Mouse (Mus musculus) forebrain, embryonic 11.5 days (tissue): Measurements from ENCODE around the gene Slc2a4. TPM values are rescaled to one million over a fixed set of nuclear protein-coding genes. Genes with fewer than 3 reads are reported as not detected.

Experiments
- ATAC-seq: fragments of 200-750 bp; cut with Nextera tagmentation; replicated peaks from 2 replicates; pipeline ENCODE4 v1.8.0; 2017; ENCODE audit warnings: moderate TSS enrichment; ENCODE audit not compliant: low FRiP score
- DNase-seq: peaks from one replicate; pipeline ENCODE4 v3.0.0-alpha.2; 2017; ENCODE audit warnings: low spot score
- H3K27ac ChIP-seq: fragments of 300-500 bp; sonication (generic); 2 replicates; pipeline ENCODE4 v1.5.1; 2014; ENCODE audit warnings: low read depth, low read length
- H3K27me3 ChIP-seq: fragments of 300-500 bp; sonication (generic); 2 replicates; pipeline ENCODE4 v1.6.1; 2014; ENCODE audit warnings: mild to moderate bottlenecking, low read length, mixed read lengths; ENCODE audit not compliant: control insufficient read depth, insufficient read depth
- H3K36me3 ChIP-seq: fragments of 300-500 bp; sonication (generic); 2 replicates; pipeline ENCODE4 v1.6.1; 2014; ENCODE audit warnings: mild to moderate bottlenecking, low read length, moderate library complexity, mixed read lengths; ENCODE audit not compliant: control insufficient read depth, insufficient read depth
- H3K4me1 ChIP-seq: fragments of 300-500 bp; sonication (generic); replicated peaks from 2 replicates; pipeline ENCODE4 v1.6.1; 2014; ENCODE audit warnings: low read length, mixed read lengths; ENCODE audit not compliant: control insufficient read depth, insufficient read depth
- H3K4me2 ChIP-seq: fragments of 300-500 bp; sonication (generic); 2 replicates; pipeline ENCODE4 v1.6.1; 2014; ENCODE audit warnings: low read depth, mild to moderate bottlenecking, low read length, moderate library complexity, mixed read lengths; ENCODE audit not compliant: severe bottlenecking
- H3K4me3 ChIP-seq: fragments of 300-500 bp; sonication (generic); 2 replicates; pipeline ENCODE4 v1.5.1; 2014; ENCODE audit warnings: low read depth, low read length
- H3K9ac ChIP-seq: fragments of 300-500 bp; sonication (generic); 2 replicates; pipeline ENCODE4 v1.6.1; 2014; ENCODE audit warnings: low read length
- H3K9me3 ChIP-seq: fragments of 300-500 bp; sonication (generic); 2 replicates; pipeline ENCODE4 v1.6.1; 2016; ENCODE audit warnings: low read length, mixed read lengths; ENCODE audit not compliant: control insufficient read depth
- WGBS: fragments of 180-500 bp; shearing (Covaris S2); extraction: QIAGEN DNeasy Blood & Tissue Kit; methylation state at CpG from one replicate; pipeline ENCODE4 v1.1.7; 2014; 5-methylcytosine and 5-hydroxymethylcytosine counted together
- microRNA-seq: library from miRNA; unstranded; fragments of <30 nt; microRNA quantifications from one replicate; pipeline ENCODE4, GENCODE M21; 2016; ENCODE audit not compliant: insufficient number of aligned reads
- polyA plus RNA-seq: library from polyadenylated mRNA; unstranded; fragments of >200 nt; fragmentation: Nextera tagmentation; extraction: Ambion mirVana; gene quantifications from 2 replicates; pipeline ENCODE4 v1.2.1, GENCODE M21; 2014

The Slc2a4 gene
- polyA plus RNA-seq, 1 experiment from 2014 or later, result 14.8 TPM

DNA sequence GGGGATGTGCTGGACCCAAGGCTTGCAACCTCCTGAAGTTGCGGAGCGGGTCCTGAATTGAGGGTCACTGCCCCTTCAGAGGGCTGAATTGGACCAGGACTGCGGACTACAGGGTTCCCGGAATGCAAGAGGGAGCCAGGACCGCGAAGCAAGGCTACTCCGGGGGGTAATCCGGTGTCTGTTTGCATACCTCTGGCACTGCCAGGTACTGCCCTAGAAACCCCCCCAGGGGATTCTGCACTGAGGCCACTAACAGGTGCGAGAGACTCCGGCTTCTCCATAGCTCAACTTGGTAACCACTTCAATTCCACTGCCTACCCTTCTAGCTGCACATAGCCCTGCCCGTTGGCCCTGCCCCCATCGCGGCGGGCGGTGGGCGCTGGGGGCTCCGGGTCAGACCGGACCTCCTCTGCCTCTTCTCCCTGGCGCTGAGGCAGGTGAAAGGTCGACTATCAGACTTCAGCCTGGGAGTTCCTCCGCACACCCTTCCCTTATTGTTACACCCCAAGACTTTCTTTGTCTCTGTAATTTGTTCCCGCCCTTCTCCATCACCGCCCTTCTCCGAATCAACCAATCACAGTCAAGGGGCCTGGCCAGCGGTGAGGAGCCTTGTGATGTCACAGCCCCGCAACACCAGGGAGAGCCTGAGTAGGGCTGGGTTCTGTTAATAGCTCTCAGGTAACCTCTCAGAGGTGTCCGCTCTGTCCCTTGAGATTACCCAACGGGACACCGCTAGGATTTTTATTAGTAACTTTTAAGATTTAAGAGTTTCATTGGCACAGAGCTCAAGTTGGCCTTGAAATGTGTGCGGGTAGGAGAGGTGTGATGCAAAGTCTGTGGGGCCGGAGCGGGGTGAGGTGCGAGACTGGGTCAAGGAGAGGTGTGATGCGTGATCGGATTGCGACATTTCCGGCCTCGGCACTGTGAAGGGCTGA, 47.2 kb downstream of the Slc2a4 start, which contains the start of the genes 2810408A11Rik and Neurl4:
TSS of gene 2810408A11Rik (minus strand) at position 517 of the 935 bp plus-strand sequence.
TSS of gene Neurl4 (plus strand) at position 602 of the 935 bp plus-strand sequence.
- Histone ChIP-seq H3K4me3 (peak within 1 kb of the TSS; percentile 96), H3K4me2 (peak within 1 kb of the TSS; percentile 93), H3K27ac (peak within 1 kb of the TSS; percentile 96), H3K36me3 (peaks cover 3% of the 10 kb centered on the region; the same call in 1 of the 2 replicates), H3K9ac (peak within 1 kb of the TSS; percentile 99), H3K27me3 (no peaks in the 10 kb centered on the region), H3K9me3 (no peaks in the 10 kb centered on the region), H3K4me1 (peaks cover 3% of the 10 kb centered on the region; the same call in 1 of the 2 replicates)
- under 1% methylated on average over 38 of the region's 38 CpGs for WGBS
- DNase-seq (peak; percentile 93), ATAC-seq (peak; percentile 93)

DNA sequence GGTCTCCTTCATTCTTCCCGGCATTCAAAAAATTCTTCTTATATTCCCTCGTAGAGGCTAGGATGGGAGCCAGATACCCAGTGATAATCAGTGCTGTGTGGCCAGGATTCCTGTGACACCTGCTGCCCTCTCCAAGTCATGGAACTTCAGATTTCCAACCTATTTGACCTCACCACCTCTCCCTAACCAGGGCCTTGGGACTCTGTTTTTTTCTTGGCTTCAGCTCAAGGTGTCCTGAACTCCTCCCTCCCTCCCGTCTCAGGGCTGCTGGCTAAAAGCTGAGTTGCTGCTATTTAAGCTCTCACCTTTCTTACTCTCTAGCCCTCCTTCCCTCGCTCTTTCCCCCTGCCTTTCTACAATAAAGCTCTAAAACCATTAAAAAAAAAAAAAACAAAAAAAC, 48.1 kb downstream of the Slc2a4 start:
- no peak overlapping the region for H3K27ac ChIP-seq
- H3K9ac ChIP-seq, result peak overlapping the region; percentile 99
- 27% methylated on average over 4 of the region's 4 CpGs for WGBS
- no peaks in the 10 kb centered on the region for H3K27me3 ChIP-seq
- DNase-seq (no peak), ATAC-seq (no peak)
- H3K4me2 ChIP-seq, result peak overlapping the region; percentile 93
- H3K4me3 ChIP-seq, result peak overlapping the region; percentile 96
- H3K36me3 ChIP-seq, result no peaks in the 10 kb centered on the region
- peaks cover 3% of the 10 kb centered on the region; the same call in 1 of the 2 replicates for H3K4me1 ChIP-seq
- H3K9me3 ChIP-seq, result no peaks in the 10 kb centered on the region

DNA sequence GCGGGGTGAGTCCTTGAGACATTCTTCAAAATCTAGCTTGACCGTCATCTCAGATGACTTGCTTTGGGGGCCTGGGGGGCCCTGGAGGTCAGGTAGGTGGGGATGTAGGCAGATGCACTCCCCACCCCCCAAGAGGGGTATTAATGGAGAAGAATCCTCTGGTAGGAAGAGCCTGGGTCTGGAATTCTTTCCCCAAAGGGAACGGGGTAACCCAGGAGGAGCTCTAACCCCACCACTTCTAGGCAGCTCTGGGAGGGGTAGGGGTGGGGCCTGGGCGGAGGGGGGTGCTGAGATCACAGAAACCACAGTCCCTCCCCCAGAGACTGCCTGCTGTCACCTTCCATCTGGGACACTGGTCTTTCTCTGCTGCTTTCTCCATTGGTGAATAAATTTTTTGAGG, 52.7 kb downstream of the Slc2a4 start, which contains the start of gene Acap1:
TSS of gene Acap1 (minus strand) at position 249 of the 400 bp plus-strand sequence.
- DNase-seq (no peak), ATAC-seq (no peak)
- no peak within 1 kb of the TSS for H3K4me3 ChIP-seq
- H3K9ac ChIP-seq, result no peak within 1 kb of the TSS
- WGBS, result 81% methylated on average over 4 of the region's 4 CpGs
- H3K4me1 ChIP-seq, result no peaks in the 10 kb centered on the region; the same call in 1 of the 2 replicates
- H3K9me3 ChIP-seq, result no peaks in the 10 kb centered on the region
- no peak within 1 kb of the TSS for H3K27ac ChIP-seq
- H3K4me2 ChIP-seq, result no peak within 1 kb of the TSS
- H3K27me3 ChIP-seq, result no peaks in the 10 kb centered on the region
- H3K36me3 ChIP-seq, result no peaks in the 10 kb centered on the region

DNA sequence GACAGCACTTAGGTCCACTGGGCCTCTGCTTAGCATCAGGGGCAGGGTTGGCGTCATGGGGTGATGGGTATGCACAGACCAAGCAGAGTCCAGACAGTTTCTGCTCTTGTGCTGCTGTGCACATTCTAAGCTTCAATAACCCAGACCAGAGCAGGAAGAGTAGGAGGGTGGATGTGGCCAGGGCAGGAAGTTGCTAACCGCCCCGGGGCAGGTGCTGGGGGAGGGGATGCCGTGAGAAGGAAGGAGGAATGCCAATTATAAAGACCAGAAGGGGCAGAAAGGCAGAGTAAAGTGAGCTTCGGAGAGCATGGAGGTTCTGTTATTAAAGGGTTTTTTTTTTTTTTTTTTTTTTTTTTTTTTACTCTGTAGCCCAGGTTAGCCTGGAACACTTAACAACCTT, 53.3 kb downstream of the Slc2a4 start:
- H3K36me3 ChIP-seq, result no peaks in the 10 kb centered on the region
- H3K4me3 ChIP-seq, result no peak overlapping the region
- no peak overlapping the region for H3K4me2 ChIP-seq
- DNase-seq, result no peak
- H3K4me1 ChIP-seq, result no peaks in the 10 kb centered on the region; the same call in 1 of the 2 replicates
- 86% methylated on average over 5 of the region's 5 CpGs for whole genome bisulfite sequencing
- ATAC-seq, result no peak
- H3K27ac ChIP-seq, result no peak overlapping the region
- H3K27me3 ChIP-seq, result no peaks in the 10 kb centered on the region
- no peaks in the 10 kb centered on the region for H3K9me3 ChIP-seq
- no peak overlapping the region for H3K9ac ChIP-seq

Small RNA genes within 50 kb of the gene (microRNA-seq; reads per million reads assigned to microRNA genes)
- gene Gm44349, result not detected

Other genes starting within 250 kb of the Slc2a4 start
- gene Polr2a, start 189.6 kb downstream of the Slc2a4 start, polyA plus RNA-seq, result 61.2 and 65.7 TPM in 2 replicates
- gene Slc35g3, start 186.2 kb downstream of the Slc2a4 start, polyA plus RNA-seq, result not detected in 2 replicates
- gene Zbtb4, start 182.3 kb downstream of the Slc2a4 start, polyA plus RNA-seq, result 1.1 and 1.4 TPM in 2 replicates
- gene Chrnb1, start 152.2 kb downstream of the Slc2a4 start, polyA plus RNA-seq, result 0.73 and 1.1 TPM in 2 replicates
- gene Fgf11, start 146.3 kb downstream of the Slc2a4 start, polyA plus RNA-seq, result 1.3 and 1.7 TPM in 2 replicates
- gene Tmem102, start 142.6 kb downstream of the Slc2a4 start, polyA plus RNA-seq, result 0.32 and 0.65 TPM in 2 replicates
- gene Gm39566, start 132.9 kb downstream of the Slc2a4 start, polyA plus RNA-seq, result not detected in 2 replicates
- not detected in 2 replicates for gene Spem2, start 129.7 kb downstream of the Slc2a4 start, polyA plus RNA-seq
- 0.53 TPM in 1 of 2 replicates, not detected in the other for gene Spem1, start 126.0 kb downstream of the Slc2a4 start, polyA plus RNA-seq
- gene Nlgn2, start 110.4 kb downstream of the Slc2a4 start, polyA plus RNA-seq, result 11.0 and 11.1 TPM in 2 replicates
- gene Tmem256, start 109.7 kb downstream of the Slc2a4 start, polyA plus RNA-seq, result 250 and 283 TPM in 2 replicates
- 64.6 and 71.9 TPM in 2 replicates for gene Plscr3, start 101.8 kb downstream of the Slc2a4 start, polyA plus RNA-seq
- 0.73 TPM in 2 replicates for gene Tnk1, start 89.5 kb downstream of the Slc2a4 start, polyA plus RNA-seq
- gene Tmem95, start 70.2 kb downstream of the Slc2a4 start, polyA plus RNA-seq, result 0.40 TPM in 1 of 2 replicates, not detected in the other
- 2.9 and 3.0 TPM in 2 replicates for gene Kctd11, start 66.8 kb downstream of the Slc2a4 start, polyA plus RNA-seq
- gene Acap1, start 52.6 kb downstream of the Slc2a4 start, polyA plus RNA-seq, result 0.52 and 0.75 TPM in 2 replicates
- 17.2 and 17.6 TPM in 2 replicates for gene 2810408A11Rik, start 47.2 kb downstream of the Slc2a4 start, polyA plus RNA-seq
- gene Neurl4, start 47.1 kb downstream of the Slc2a4 start, polyA plus RNA-seq, result 16.4 and 23.0 TPM in 2 replicates
- 99.2 and 106 TPM in 2 replicates for gene Gps2, start 34.3 kb downstream of the Slc2a4 start, polyA plus RNA-seq
- 2,045 and 2,063 TPM in 2 replicates for gene Eif5a, start 26.2 kb downstream of the Slc2a4 start, polyA plus RNA-seq
- gene Ybx2, start 12.4 kb downstream of the Slc2a4 start, polyA plus RNA-seq, result 7.1 and 10.1 TPM in 2 replicates
- 3.2 and 6.4 TPM in 2 replicates for gene Cldn7, start 16.6 kb upstream of the Slc2a4 start, polyA plus RNA-seq
- 20.4 and 28.0 TPM in 2 replicates for gene Ctdnep1, start 33.0 kb upstream of the Slc2a4 start, polyA plus RNA-seq
- gene Elp5, start 34.3 kb upstream of the Slc2a4 start, polyA plus RNA-seq, result 144 and 156 TPM in 2 replicates
- gene Gabarap, start 43.0 kb upstream of the Slc2a4 start, polyA plus RNA-seq, result 472 and 477 TPM in 2 replicates
- 61.4 and 63.0 TPM in 2 replicates for gene Phf23, start 47.6 kb upstream of the Slc2a4 start, polyA plus RNA-seq
- gene Dvl2, start 52.4 kb upstream of the Slc2a4 start, polyA plus RNA-seq, result 43.9 and 47.6 TPM in 2 replicates
- gene Acadvl, start 67.2 kb upstream of the Slc2a4 start, polyA plus RNA-seq, result 44.0 and 47.6 TPM in 2 replicates
- 18.2 and 21.5 TPM in 2 replicates for gene Dlg4, start 68.8 kb upstream of the Slc2a4 start, polyA plus RNA-seq
- gene Asgr1, start 105.9 kb upstream of the Slc2a4 start, polyA plus RNA-seq, result 0.88 and 0.99 TPM in 2 replicates
- gene Asgr2, start 144.5 kb upstream of the Slc2a4 start, polyA plus RNA-seq, result not detected in 2 replicates
- gene Mgl2, start 182.1 kb upstream of the Slc2a4 start, polyA plus RNA-seq, result not detected in 2 replicates
- 0.44 TPM in 1 of 2 replicates, not detected in the other for gene Clec10a, start 208.0 kb upstream of the Slc2a4 start, polyA plus RNA-seq